Comparison of ENCODE assay signal across 9 mouse cellular contexts in genomic region chr3:67344599-67344998, GRCm38 (mm10). TPM values are rescaled to one million over a fixed set of nuclear protein-coding genes. Genes with fewer than 3 reads are reported as not detected.
A peak's percentile ranks its signal among the peaks of the same experiment; 100 is the strongest.
DNase-seq lines count a peak whose midpoint lies in the region; ATAC-seq and TF ChIP-seq lines count a peak whose summit lies in the region.
"Had no signal": no experiment of that assay in that cellular context is flagged by ENCODE, and none has a peak within 500 bp of the region (broad histone marks: within the 10 kb centered on the region; RNA-seq: fewer than 3 reads in every experiment).

No protein-coding gene starts in this region.

- no peak for ATAC-seq in frontal cortex, adult (ENCODE audit: low TSS enrichment)
- 0 out of 2 replicates have a peak, but pooled peaks have one; percentile 46 for ATAC-seq in forebrain, embryonic 15.5 days (replicated peaks)
- no peak for ATAC-seq in lung, embryonic 14.5 days (ENCODE audit: insufficient read depth)

- no peaks in the 10 kb centered on the region for H3K36me3 ChIP-seq in forebrain, embryonic 15.5 days
- no peaks in the 10 kb centered on the region for H3K36me3 ChIP-seq in lung, embryonic 14.5 days (ENCODE audit: insufficient read depth)

- H3K27ac ChIP-seq in forebrain, embryonic 15.5 days (replicated peaks): no peak overlapping the region
- no peak overlapping the region for H3K27ac ChIP-seq in lung, embryonic 14.5 days (ENCODE audit: low read depth)

- H3K9me3 ChIP-seq in forebrain, embryonic 15.5 days: no peaks in the 10 kb centered on the region
- no peaks in the 10 kb centered on the region for H3K9me3 ChIP-seq in lung, embryonic 14.5 days (ENCODE audit: low read depth, low read length)

- H3K4me2 ChIP-seq in forebrain, embryonic 15.5 days (replicated peaks): no peak overlapping the region
- no peak overlapping the region for H3K4me2 ChIP-seq in lung, embryonic 14.5 days

- DNase-seq in frontal cortex, postnatal 14 days (ENCODE audit: low spot score in 2 of 2): peak; percentile 24 to 58
- DNase-seq in B cell, adult 2 months: peak; percentile 61 to 62
- DNase-seq in brain, adult 2 months (ENCODE audit: low read depth, low spot score): peak; percentile 72
- peak; percentile 58 to 63 for DNase-seq in kidney, postnatal 4 days
- DNase-seq in lung, embryonic 14.5 days: peak; percentile 80
- peak; percentile 48 for DNase-seq in right cerebral cortex, postnatal 14 days

- H3K9ac ChIP-seq in forebrain, embryonic 15.5 days (replicated peaks): no peak overlapping the region
- no peak overlapping the region for H3K9ac ChIP-seq in lung, embryonic 14.5 days

- H3K4me1 ChIP-seq in forebrain, embryonic 15.5 days: peaks cover 9% of the 10 kb centered on the region; the same call in 1 of the 2 replicates
- no peaks in the 10 kb centered on the region for H3K4me1 ChIP-seq in lung, embryonic 14.5 days (ENCODE audit: insufficient read depth)

- no peaks in the 10 kb centered on the region for H3K27me3 ChIP-seq in forebrain, embryonic 15.5 days
- H3K27me3 ChIP-seq in lung, embryonic 14.5 days (ENCODE audit: insufficient read depth, low read length): no peaks in the 10 kb centered on the region

- H3K4me3 ChIP-seq in forebrain, embryonic 15.5 days: no peak overlapping the region
- H3K4me3 ChIP-seq in lung, embryonic 14.5 days (ENCODE audit: low read depth, low read length): no peak overlapping the region

- 8% methylated on average over 2 of the region's 2 CpGs for WGBS in forebrain, embryonic 15.5 days
- WGBS in lung, embryonic 14.5 days: 9% methylated on average over 2 of the region's 2 CpGs

- TF ChIP-seq CTCF in lung, embryonic 14.5 days (IDR thresholded peaks at IDR 0.05; ENCODE audit: low read depth): peak; percentile 78

RNA-seq across cellular contexts. Expression of gene Mlf1, which starts 29.3 kb away (rescaled TPM):
- 13.7 and 19.7 TPM in 2 replicates for polyA plus RNA-seq in forebrain, embryonic 15.5 days (2015; fragmentation: Nextera tagmentation; extraction: Ambion mirVana)
- polyA plus RNA-seq in lung, embryonic 14.5 days (2014; fragmentation: Nextera tagmentation; extraction: Ambion mirVana): 17.1 and 23.6 TPM in 2 replicates

RNA-seq across cellular contexts. Expression of gene Gm17402, which starts 30.4 kb away (rescaled TPM):
- polyA plus RNA-seq in forebrain, embryonic 15.5 days (2015; fragmentation: Nextera tagmentation; extraction: Ambion mirVana): not detected in 2 replicates
- not detected in 2 replicates for polyA plus RNA-seq in lung, embryonic 14.5 days (2014; fragmentation: Nextera tagmentation; extraction: Ambion mirVana)
- polyA plus RNA-seq: stomach, embryonic 16.5 days had no signal
